Mouse (Mus musculus) heart, adult 2 months (tissue): ENCODE measurements at regions not wholly inside any gene's neighbourhood (a gene's known extent, or its start where the extent isn't known, plus 50 kb on each side); places are given as distances from the start of the nearest gene placed in this dataset.

ENCODE experiments used
- DNase-seq, 2 experiments: peaks; one replicate each; pipeline ENCODE4 v3.0.0; 2021
- H3K27ac ChIP-seq: fragments of 200-600 bp; 2 replicates; pipeline ENCODE4 v1.8.1; 2022
- H3K27me3 ChIP-seq: fragments of 200-500 bp; 2 replicates; pipeline ENCODE4 v1.6.1; 2012; ENCODE audit warnings: mild to moderate bottlenecking, low read length, inconsistent platforms, mixed read lengths; ENCODE audit not compliant: control insufficient read depth, insufficient read depth
- H3K36me3 ChIP-seq: fragments of 200-500 bp; 2 replicates; pipeline ENCODE4 v1.6.1; 2012; ENCODE audit warnings: low read length, inconsistent platforms; ENCODE audit not compliant: control insufficient read depth, insufficient read depth
- H3K4me1 ChIP-seq: fragments of 200-500 bp; 2 replicates; pipeline ENCODE4 v1.6.1; 2011; ENCODE audit warnings: low read length; ENCODE audit not compliant: control insufficient read depth, insufficient read depth
- H3K4me3 ChIP-seq: fragments of 200-600 bp; 2 replicates; pipeline ENCODE4 v1.8.1; 2022
- H3K79me2 ChIP-seq: fragments of 200-500 bp; replicated peaks from 2 replicates; pipeline ENCODE4 v1.6.1; 2012; ENCODE audit warnings: mild to moderate bottlenecking, inconsistent platforms, low read length, moderate library complexity, mixed read lengths; ENCODE audit not compliant: control insufficient read depth, insufficient read depth
- H3K9ac ChIP-seq: fragments of 200-500 bp; 2 replicates; pipeline ENCODE4 v1.6.1; 2012; ENCODE audit warnings: low read depth, mild to moderate bottlenecking, control low read depth, inconsistent platforms, low read length, mixed read lengths
- CTCF ChIP-seq: fragments of 200-600 bp; IDR thresholded peaks from 2 replicates; pipeline ENCODE4 v1.8.1; 2022; ENCODE audit warnings: antibody characterized with exemption, mild to moderate bottlenecking, moderate library complexity
- EP300 ChIP-seq: fragments of 200-500 bp; IDR thresholded peaks from 2 replicates; pipeline ENCODE4 v1.6.1; 2011; ENCODE audit warnings: low read depth, low read length, control low read depth; ENCODE audit not compliant: insufficient read depth
- POLR2A ChIP-seq: fragments of 200-500 bp; IDR thresholded peaks from 2 replicates; pipeline ENCODE4 v1.6.1; 2011; ENCODE audit warnings: mild to moderate bottlenecking, low read depth, low read length, control low read depth; ENCODE audit not compliant: insufficient read depth
- WGBS: fragments of 180-500 bp; shearing (Covaris S2); methylation state at CpG from one replicate; pipeline ENCODE4 v1.1.7; 2018; 5-methylcytosine and 5-hydroxymethylcytosine counted together
- intact Hi-C: fragments of 180-260 bp; cut with DNase I; formaldehyde crosslinking; loops from one replicate; pipeline ENCODE4 v1.15.1; 2025

GRCm38 (mm10) chr2:133020173-133020837 is 74.6 kb upstream of the Fermt1 start:
- intact Hi-C loops: no loop called here
- 28% methylated on average over 11 of the region's 11 CpGs for WGBS
- no peaks in the 10 kb centered on the region for H3K36me3 ChIP-seq

GRCm38 (mm10) chr2:133021244-133021643 is 75.5 kb upstream of the Fermt1 start:
- H3K4me1 ChIP-seq: no peaks in the 10 kb centered on the region; the same call in 1 of the 2 replicates
- intact Hi-C loops: no loop called here
- H3K9ac ChIP-seq: no peak overlapping the region
- H3K36me3 ChIP-seq: no peaks in the 10 kb centered on the region
- no peak for TF ChIP-seq CTCF
- TF ChIP-seq POLR2A: no peak
- no peak for TF ChIP-seq EP300
- DNase-seq: no peak
- no peaks in the 10 kb centered on the region for H3K79me2 ChIP-seq
- 72% methylated on average over 3 of the region's 3 CpGs for WGBS
- H3K27me3 ChIP-seq: no peaks in the 10 kb centered on the region
- no peak overlapping the region for H3K27ac ChIP-seq
- H3K4me3 ChIP-seq: no peak overlapping the region

More at GRCm38 (mm10) chr2:133020173-133020837, 74.6 kb upstream of the Fermt1 start:
- H3K4me1 ChIP-seq: no peaks in the 10 kb centered on the region; the same call in 1 of the 2 replicates
- no peak overlapping the region for H3K4me3 ChIP-seq
- no peaks in the 10 kb centered on the region for H3K79me2 ChIP-seq
- peak; percentile 46 to 64 for DNase-seq
- H3K27ac ChIP-seq: no peak overlapping the region
- no peak overlapping the region for H3K9ac ChIP-seq
- H3K27me3 ChIP-seq: no peaks in the 10 kb centered on the region
- TF ChIP-seq CTCF (peak; percentile 83), POLR2A (no peak)

GRCm38 (mm10) chr2:133027038-133027437 is 81.3 kb upstream of the Fermt1 start:
- no peaks in the 10 kb centered on the region for H3K4me1 ChIP-seq
- H3K4me3 ChIP-seq: no peak overlapping the region
- no peaks in the 10 kb centered on the region for H3K36me3 ChIP-seq
- H3K79me2 ChIP-seq: no peaks in the 10 kb centered on the region
- intact Hi-C loops: no loop called here
- H3K27me3 ChIP-seq: no peaks in the 10 kb centered on the region
- H3K9ac ChIP-seq: no peak overlapping the region
- H3K27ac ChIP-seq: no peak overlapping the region
- TF ChIP-seq CTCF (no peak), POLR2A (no peak), EP300 (no peak)
- no peak for DNase-seq
- 81% methylated on average over 2 of the region's 2 CpGs for WGBS

- no peaks in the 10 kb centered on the region for H3K27me3 ChIP-seq
- no peak for TF ChIP-seq CTCF
- TF ChIP-seq EP300: no peak
- no peak for TF ChIP-seq POLR2A
- 72% methylated on average over 3 of the region's 3 CpGs for WGBS
- H3K9ac ChIP-seq: no peak overlapping the region
- H3K79me2 ChIP-seq: no peaks in the 10 kb centered on the region
- intact Hi-C loops: no loop called here
- H3K27ac ChIP-seq: no peak overlapping the region
- no peak for DNase-seq
- H3K4me3 ChIP-seq: no peak overlapping the region
- H3K36me3 ChIP-seq: no peaks in the 10 kb centered on the region
- H3K4me1 ChIP-seq: no peaks in the 10 kb centered on the region
Observed at GRCm38 (mm10) chr2:133035421-133035820, 89.7 kb upstream of the Fermt1 start.

GRCm38 (mm10) chr2:133040708-133041107 is 95.0 kb upstream of the Fermt1 start:
- no peak overlapping the region for H3K9ac ChIP-seq
- 94% methylated on average over 1 of the region's 1 CpGs for WGBS
- H3K79me2 ChIP-seq: no peaks in the 10 kb centered on the region
- no peaks in the 10 kb centered on the region for H3K36me3 ChIP-seq
- H3K27me3 ChIP-seq: no peaks in the 10 kb centered on the region
- no peak overlapping the region for H3K4me3 ChIP-seq
- intact Hi-C loops: no loop called here
- no peaks in the 10 kb centered on the region for H3K4me1 ChIP-seq
- no peak for DNase-seq
- no peak for TF ChIP-seq CTCF
- TF ChIP-seq EP300: no peak
- TF ChIP-seq POLR2A: no peak
- H3K27ac ChIP-seq: no peak overlapping the region

- TF ChIP-seq CTCF (no peak), EP300 (no peak), POLR2A (no peak)
- intact Hi-C loops: no loop called here
Observed at GRCm38 (mm10) chr2:133077698-133078356, 132.1 kb upstream of the Fermt1 start.

More at GRCm38 (mm10) chr2:133077698-133078356, 132.1 kb upstream of the Fermt1 start:
- H3K79me2 ChIP-seq: no peaks in the 10 kb centered on the region
- DNase-seq: no peak
- H3K27ac ChIP-seq: no peak overlapping the region
- H3K4me1 ChIP-seq: no peaks in the 10 kb centered on the region
- H3K4me3 ChIP-seq: no peak overlapping the region
- no peaks in the 10 kb centered on the region for H3K27me3 ChIP-seq
- no peaks in the 10 kb centered on the region for H3K36me3 ChIP-seq
- no peak overlapping the region for H3K9ac ChIP-seq
- 85% methylated on average over 11 of the region's 11 CpGs for WGBS
